Mouse (Mus musculus): Measurements from ENCODE around the gene Wap. TPM values are rescaled to one million over a fixed set of nuclear protein-coding genes. Genes with fewer than 3 reads are reported as not detected.

Wap gene
- total and polyA plus RNA-seq, 3 experiments: not detected

DNA sequence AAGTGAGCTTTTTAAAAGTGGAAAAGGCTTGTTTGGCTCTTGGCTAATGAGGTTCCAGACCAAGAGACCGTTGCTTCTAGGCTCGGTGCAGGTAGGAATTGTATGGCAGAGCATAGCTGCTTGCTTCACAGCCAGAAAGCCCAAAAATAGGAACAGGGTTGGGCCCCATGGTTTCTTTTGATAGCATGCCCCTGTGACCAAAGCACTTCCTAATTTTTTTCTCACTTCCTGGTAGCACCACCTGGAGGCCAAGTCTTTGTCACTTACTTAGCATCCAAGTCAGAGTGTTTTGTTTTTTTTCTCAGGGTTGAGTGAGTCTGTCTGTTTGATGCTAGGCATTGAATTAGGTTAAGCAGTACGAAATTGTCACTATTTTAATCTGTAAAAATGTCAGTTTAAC, 51.8 kb downstream of the Wap start (continued):
- TF ChIP-seq MYC (IDR thresholded peaks at IDR 0.05; ENCODE audit: low read depth, low read length) (peak; percentile 92), ZKSCAN1 (IDR thresholded peaks at IDR 0.05; ENCODE audit: borderline replicate concordance, low read depth, low read length) (no peak), HCFC1 (IDR thresholded peaks at IDR 0.05; ENCODE audit: low read depth, low read length) (peak; percentile 61), USF2 (conservative IDR thresholded peaks at IDR 0.05; ENCODE audit: low read depth, low read length) (peak; percentile 38; the same call in 1 of the 2 replicates), POLR2A (IDR thresholded peaks at IDR 0.05; ENCODE audit: low read depth, low read length) (peak; percentile 21; the same call in 1 of the 2 replicates), NRF1 (IDR thresholded peaks at IDR 0.05; ENCODE audit: low read depth, low read length) (no peak), MXI1 (IDR thresholded peaks at IDR 0.05; ENCODE audit: low read depth, low read length) (peak; percentile 78), BHLHE40 (IDR thresholded peaks at IDR 0.05; ENCODE audit: low read depth, low read length) (peak; percentile 74), E2F4 (IDR thresholded peaks at IDR 0.05; ENCODE audit: insufficient replicate concordance, low read depth, low read length) (no peak), CHD1 (IDR thresholded peaks at IDR 0.05; ENCODE audit: low read depth, low read length) (no peak)

DNA sequence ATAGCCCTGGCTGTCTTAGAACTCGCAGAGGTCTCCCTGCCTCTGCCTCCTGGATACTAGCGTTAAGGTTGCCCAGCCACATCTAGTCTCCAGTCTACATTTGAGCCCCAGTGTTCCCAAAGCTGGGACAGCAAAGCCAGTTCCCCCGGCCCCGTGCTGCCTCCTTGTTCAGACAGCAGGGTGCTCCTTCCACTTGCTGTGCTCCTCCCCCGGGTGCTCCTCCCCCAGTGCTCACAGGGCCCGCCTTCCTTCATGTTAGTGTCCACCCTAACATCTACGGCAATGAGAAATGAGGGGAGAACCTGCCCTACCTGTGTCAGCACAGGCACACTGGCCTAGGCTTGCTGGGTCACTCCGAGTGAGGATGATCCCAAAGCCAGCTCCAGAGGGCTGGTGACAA, 52.7 kb downstream of the Wap start:
- Histone ChIP-seq H3K79me2 (replicated peaks; ENCODE audit: control insufficient read depth, extremely low read depth, insufficient read depth, poor library complexity, severe bottlenecking) (no peaks in the 10 kb centered on the region), H3K4me1 (ENCODE audit: control insufficient read depth in 1 of 2, insufficient read depth in 2 of 2) (peaks cover 21 to 77% of the 10 kb centered on the region in 2 experiments), H3K4me3 (replicated peaks in 1 of 3; ENCODE audit: low read depth in 2 of 3, low read length in 2 of 3, poor library complexity in 1 of 3) (peak overlapping the region in 1 of 3 experiments; percentile 12), H3K9ac (ENCODE audit: insufficient read depth, low read depth) (no peak overlapping the region), H3K27ac (ENCODE audit: insufficient read depth, low read depth) (peak overlapping the region; percentile 60), H3K36me3 (replicated peaks in 1 of 2; ENCODE audit: control insufficient read depth in 1 of 2, insufficient read depth in 1 of 2, low read length in 1 of 2) (peaks cover 38 to 67% of the 10 kb centered on the region in 2 experiments), H3K27me3 (replicated peaks) (no peaks in the 10 kb centered on the region), H3K9me3 (replicated peaks; ENCODE audit: low read length) (no peaks in the 10 kb centered on the region), H3K4me2 (ENCODE audit: insufficient read depth, low read depth, poor library complexity, severe bottlenecking) (no peak overlapping the region)
- in situ Hi-C loops (cut with MboI; ENCODE audit: low pct_ligation_motif_present, low pct_unique_long_range_greater_than_20kb, low sequenced_read_pairs) (no loop called here), dilution Hi-C loops (cut with MboI; ENCODE audit: extremely low pct_ligation_motif_present, extremely low pct_unique_long_range_greater_than_20kb, low sequenced_read_pairs) (no loop called here)
- TF ChIP-seq TBP (conservative IDR thresholded peaks at IDR 0.05; ENCODE audit: low read depth, low read length) (no peak), KAT2A (IDR thresholded peaks at IDR 0.05; ENCODE audit: insufficient replicate concordance, low read length) (no peak), ZC3H11A (IDR thresholded peaks at IDR 0.05; ENCODE audit: low read depth, low read length) (no peak), GABPA (IDR thresholded peaks at IDR 0.05; ENCODE audit: insufficient replicate concordance, low read depth, low read length) (no peak), ELF1 (IDR thresholded peaks at IDR 0.05; ENCODE audit: low read depth, low read length) (no peak), RCOR1 (conservative IDR thresholded peaks at IDR 0.05; ENCODE audit: low read depth, low read length) (no peak), USF2 (conservative IDR thresholded peaks at IDR 0.05; ENCODE audit: low read depth, low read length) (no peak), SIN3A (IDR thresholded peaks at IDR 0.05; ENCODE audit: low read length) (no peak)
- DNase-seq (ENCODE audit: extremely low read depth): no peak

Other genes with a start within 250 kb of the Wap start
- 33.1 and 46.3 TPM in 2 replicates for gene Zmiz2, start 249.6 kb downstream of the Wap start, total RNA-seq (2012; rRNA removed)
- gene Zmiz2, start 249.6 kb downstream of the Wap start, total RNA-seq (2014; rRNA removed): 8.5 and 10.6 TPM in 2 replicates
- 197 and 238 TPM in 2 replicates for gene Zmiz2, start 249.6 kb downstream of the Wap start, polyA plus RNA-seq (2012; ENCODE audit: insufficient read length, low read depth)
- gene Ppia, start 223.2 kb downstream of the Wap start, total RNA-seq (2012; rRNA removed): 8,867 and 10,240 TPM in 2 replicates
- gene Ppia, start 223.2 kb downstream of the Wap start, total RNA-seq (2014; rRNA removed): 9,428 and 9,904 TPM in 2 replicates
- gene Ppia, start 223.2 kb downstream of the Wap start, polyA plus RNA-seq (2012; ENCODE audit: insufficient read length, low read depth): 5,045 and 5,764 TPM in 2 replicates
- 51.4 and 73.2 TPM in 2 replicates for gene H2afv, start 194.2 kb downstream of the Wap start, total RNA-seq (2012; rRNA removed)
- gene H2afv, start 194.2 kb downstream of the Wap start, total RNA-seq (2014; rRNA removed): 37.8 and 46.6 TPM in 2 replicates
- 63.7 and 67.6 TPM in 2 replicates for gene H2afv, start 194.2 kb downstream of the Wap start, polyA plus RNA-seq (2012; ENCODE audit: insufficient read length, low read depth)
- gene Purb, start 162.7 kb downstream of the Wap start, total RNA-seq (2012; rRNA removed): 19.3 and 29.7 TPM in 2 replicates
- gene Purb, start 162.7 kb downstream of the Wap start, total RNA-seq (2014; rRNA removed): 45.2 and 50.5 TPM in 2 replicates
- gene Purb, start 162.7 kb downstream of the Wap start, polyA plus RNA-seq (2012; ENCODE audit: insufficient read length, low read depth): 35.0 and 42.4 TPM in 2 replicates
- 279 and 335 TPM in 2 replicates for gene Myo1g, start 117.7 kb downstream of the Wap start, total RNA-seq (2012; rRNA removed)
- gene Myo1g, start 117.7 kb downstream of the Wap start, total RNA-seq (2014; rRNA removed): 265 and 268 TPM in 2 replicates
- 279 and 284 TPM in 2 replicates for gene Myo1g, start 117.7 kb downstream of the Wap start, polyA plus RNA-seq (2012; ENCODE audit: insufficient read length, low read depth)
- gene Ccm2, start 91.8 kb downstream of the Wap start, total RNA-seq (2012; rRNA removed): 30.4 and 31.6 TPM in 2 replicates
- gene Ccm2, start 91.8 kb downstream of the Wap start, total RNA-seq (2014; rRNA removed): 32.7 and 32.9 TPM in 2 replicates
- gene Ccm2, start 91.8 kb downstream of the Wap start, polyA plus RNA-seq (2012; ENCODE audit: insufficient read length, low read depth): 29.4 and 34.5 TPM in 2 replicates
- gene Nacad, start 32.6 kb downstream of the Wap start, total RNA-seq (2012; rRNA removed): 0.13 TPM in 2 replicates
- gene Nacad, start 32.6 kb downstream of the Wap start, total RNA-seq (2014; rRNA removed): not detected in 2 replicates
- gene Nacad, start 32.6 kb downstream of the Wap start, polyA plus RNA-seq (2012; ENCODE audit: insufficient read length, low read depth): 0.34 TPM in 1 of 2 replicates, not detected in the other
- 93.1 and 118 TPM in 2 replicates for gene Tbrg4, start 12.6 kb downstream of the Wap start, total RNA-seq (2012; rRNA removed)
- 59.3 and 69.0 TPM in 2 replicates for gene Tbrg4, start 12.6 kb downstream of the Wap start, total RNA-seq (2014; rRNA removed)
- 170 and 191 TPM in 2 replicates for gene Tbrg4, start 12.6 kb downstream of the Wap start, polyA plus RNA-seq (2012; ENCODE audit: insufficient read length, low read depth)
- 0.21 TPM in 1 of 2 replicates, not detected in the other for gene Ramp3, start 19.9 kb upstream of the Wap start, total RNA-seq (2012; rRNA removed)
- not detected in 2 replicates for gene Ramp3, start 19.9 kb upstream of the Wap start, total RNA-seq (2014; rRNA removed)
- not detected in 2 replicates for gene Ramp3, start 19.9 kb upstream of the Wap start, polyA plus RNA-seq (2012; ENCODE audit: insufficient read length, low read depth)
- gene Gm11983, start 199.0 kb upstream of the Wap start, total RNA-seq (2012; rRNA removed): not detected in 2 replicates
- gene Gm11983, start 199.0 kb upstream of the Wap start, total RNA-seq (2014; rRNA removed): not detected in 2 replicates
- gene Gm11983, start 199.0 kb upstream of the Wap start, polyA plus RNA-seq (2012; ENCODE audit: insufficient read length, low read depth): 0.38 TPM in 1 of 2 replicates, not detected in the other

Measured in CH12.LX (cell line).